Mouse (Mus musculus) small intestine, adult 2 months (tissue): ENCODE results near the gene Ubd. TPM values are rescaled to one million over a fixed set of nuclear protein-coding genes. Genes with fewer than 3 reads are reported as not detected.

Experiments used
- H3K27ac ChIP-seq: fragments of 200-500 bp; 2 replicates; pipeline ENCODE4 v1.5.1; 2012; ENCODE audit warnings: low read depth, low read length, control low read depth, inconsistent platforms; ENCODE audit not compliant: insufficient read depth
- H3K27me3 ChIP-seq: fragments of 200-500 bp; 2 replicates; pipeline ENCODE4 v1.6.1; 2012; ENCODE audit warnings: mild to moderate bottlenecking, moderate library complexity, low read length, inconsistent platforms; ENCODE audit not compliant: control insufficient read depth, insufficient read depth
- H3K36me3 ChIP-seq: fragments of 200-500 bp; 2 replicates; pipeline ENCODE4 v1.6.1; 2012; ENCODE audit warnings: mild to moderate bottlenecking, low read length, control low read depth, inconsistent platforms; ENCODE audit not compliant: control insufficient read depth, insufficient read depth
- H3K4me1 ChIP-seq: fragments of 200-500 bp; 2 replicates; pipeline ENCODE4 v1.6.1; 2012; ENCODE audit warnings: low read length, inconsistent platforms, mixed read lengths; ENCODE audit not compliant: control insufficient read depth, insufficient read depth, insufficient read length
- H3K4me3 ChIP-seq: fragments of 200-500 bp; 2 replicates; pipeline ENCODE4 v1.5.1; 2012; ENCODE audit warnings: low read depth, mild to moderate bottlenecking, control low read depth, inconsistent platforms, low read length, moderate library complexity
- CTCF ChIP-seq: fragments of 200-500 bp; IDR thresholded peaks from 2 replicates; pipeline ENCODE4 v1.5.1; 2012; ENCODE audit warnings: low read depth, mild to moderate bottlenecking, control low read depth, inconsistent platforms, low read length, moderate library complexity, mixed read lengths; ENCODE audit not compliant: insufficient replicate concordance, insufficient read length; ENCODE audit errors: extremely low read depth
- POLR2A ChIP-seq: fragments of 200-500 bp; IDR thresholded peaks from 2 replicates; pipeline ENCODE4 v1.6.1; 2012; ENCODE audit warnings: low read depth, mild to moderate bottlenecking, control low read depth, inconsistent platforms, low read length, moderate library complexity
- WGBS: fragments of 180-500 bp; shearing (Covaris S2); methylation state at CpG from one replicate; pipeline ENCODE4 v1.1.7; 2018; 5-methylcytosine and 5-hydroxymethylcytosine counted together
- polyA plus RNA-seq: library from polyadenylated mRNA; depleted of rRNA; stranded (reverse); fragments of >200 nt; gene quantifications from 2 replicates; pipeline ENCODE4 v1.2.3, GENCODE M21; 2012; rRNA removed

The Ubd gene
- polyA plus RNA-seq: 0.79 TPM in 1 of 2 replicates, not detected in the other

GRCm38 (mm10) chr17:37193656-37194055 lies at the start of gene Ubd:
TSS of gene Ubd (plus strand) at chr17:37193892.
- Histone ChIP-seq H3K36me3 (no peaks in the 10 kb centered on the region), H3K4me3 (no peak within 1 kb of the TSS), H3K27me3 (no peaks in the 10 kb centered on the region), H3K27ac (no peak within 1 kb of the TSS), H3K4me1 (peaks cover 8% of the 10 kb centered on the region)
- 70% methylated on average over 2 of the region's 2 CpGs for WGBS
- TF ChIP-seq CTCF (no peak), POLR2A (no peak)

GRCm38 (mm10) chr17:37161394-37161793 lies 32.3 kb upstream of the Ubd start, which contains the start of gene Olfr93:
TSS of gene Olfr93 (minus strand) at chr17:37161494.
- H3K27me3 ChIP-seq: no peaks in the 10 kb centered on the region

DNA sequence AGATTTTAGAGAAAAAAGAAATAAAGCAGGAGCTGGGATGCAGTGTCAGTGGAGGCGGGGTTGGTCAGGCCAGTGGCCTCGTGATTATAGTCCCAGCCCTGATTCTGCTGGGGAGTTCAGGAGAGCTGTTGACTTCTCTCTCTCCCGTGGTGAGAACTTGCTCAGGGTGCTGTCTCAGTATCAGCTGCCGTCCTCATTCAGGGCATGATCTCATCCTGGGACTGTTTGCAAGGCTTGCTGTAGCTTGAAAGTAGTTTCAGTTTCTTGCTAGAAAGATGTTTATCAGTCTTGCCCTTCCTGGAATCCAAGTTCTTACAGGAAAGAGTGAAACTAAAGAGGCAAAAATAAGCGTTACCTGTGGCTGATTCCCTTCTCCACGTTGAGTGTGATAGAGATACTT lies 8.2 kb upstream of the Ubd start:
- no peaks in the 10 kb centered on the region for H3K27me3 ChIP-seq
- H3K36me3 ChIP-seq: no peaks in the 10 kb centered on the region
- H3K4me3 ChIP-seq: no peak overlapping the region
- TF ChIP-seq POLR2A (no peak), CTCF (no peak)
- H3K27ac ChIP-seq: no peak overlapping the region
- 10% methylated on average over 6 of the region's 6 CpGs for WGBS
- no peaks in the 10 kb centered on the region for H3K4me1 ChIP-seq

More at GRCm38 (mm10) chr17:37161394-37161793, 32.3 kb upstream of the Ubd start, which contains the start of gene Olfr93:
- TF ChIP-seq CTCF (no peak), POLR2A (no peak)
- Histone ChIP-seq H3K36me3 (no peaks in the 10 kb centered on the region), H3K4me1 (no peaks in the 10 kb centered on the region), H3K4me3 (no peak within 1 kb of the TSS), H3K27ac (no peak within 1 kb of the TSS)

GRCm38 (mm10) chr17:37190711-37191110 lies 3.0 kb upstream of the Ubd start:
- WGBS: 48% methylated on average over 2 of the region's 2 CpGs
- no peak for TF ChIP-seq POLR2A
- no peak for TF ChIP-seq CTCF
- H3K4me1 ChIP-seq: no peaks in the 10 kb centered on the region; the same call in 1 of the 2 replicates
- H3K36me3 ChIP-seq: no peaks in the 10 kb centered on the region
- H3K27ac ChIP-seq: no peak overlapping the region
- H3K4me3 ChIP-seq: no peak overlapping the region
- no peaks in the 10 kb centered on the region for H3K27me3 ChIP-seq

- no peak for TF ChIP-seq CTCF
- no peak for TF ChIP-seq POLR2A
- Histone ChIP-seq H3K27ac (no peak overlapping the region), H3K36me3 (no peaks in the 10 kb centered on the region)
Measured at GRCm38 (mm10) chr17:37193032-37193431, 660 bp upstream of the Ubd start.

GRCm38 (mm10) chr17:37194782-37195181 lies 1.1 kb downstream of the Ubd start:
- Histone ChIP-seq H3K27ac (no peak overlapping the region), H3K27me3 (no peaks in the 10 kb centered on the region), H3K36me3 (no peaks in the 10 kb centered on the region), H3K4me1 (peaks cover 8% of the 10 kb centered on the region), H3K4me3 (no peak overlapping the region)
- TF ChIP-seq CTCF (no peak), POLR2A (no peak)
- 79% methylated on average over 5 of the region's 5 CpGs for WGBS

More at GRCm38 (mm10) chr17:37193032-37193431, 660 bp upstream of the Ubd start:
- peaks cover 8% of the 10 kb centered on the region for H3K4me1 ChIP-seq
- H3K4me3 ChIP-seq: no peak overlapping the region
- no peaks in the 10 kb centered on the region for H3K27me3 ChIP-seq

DNA sequence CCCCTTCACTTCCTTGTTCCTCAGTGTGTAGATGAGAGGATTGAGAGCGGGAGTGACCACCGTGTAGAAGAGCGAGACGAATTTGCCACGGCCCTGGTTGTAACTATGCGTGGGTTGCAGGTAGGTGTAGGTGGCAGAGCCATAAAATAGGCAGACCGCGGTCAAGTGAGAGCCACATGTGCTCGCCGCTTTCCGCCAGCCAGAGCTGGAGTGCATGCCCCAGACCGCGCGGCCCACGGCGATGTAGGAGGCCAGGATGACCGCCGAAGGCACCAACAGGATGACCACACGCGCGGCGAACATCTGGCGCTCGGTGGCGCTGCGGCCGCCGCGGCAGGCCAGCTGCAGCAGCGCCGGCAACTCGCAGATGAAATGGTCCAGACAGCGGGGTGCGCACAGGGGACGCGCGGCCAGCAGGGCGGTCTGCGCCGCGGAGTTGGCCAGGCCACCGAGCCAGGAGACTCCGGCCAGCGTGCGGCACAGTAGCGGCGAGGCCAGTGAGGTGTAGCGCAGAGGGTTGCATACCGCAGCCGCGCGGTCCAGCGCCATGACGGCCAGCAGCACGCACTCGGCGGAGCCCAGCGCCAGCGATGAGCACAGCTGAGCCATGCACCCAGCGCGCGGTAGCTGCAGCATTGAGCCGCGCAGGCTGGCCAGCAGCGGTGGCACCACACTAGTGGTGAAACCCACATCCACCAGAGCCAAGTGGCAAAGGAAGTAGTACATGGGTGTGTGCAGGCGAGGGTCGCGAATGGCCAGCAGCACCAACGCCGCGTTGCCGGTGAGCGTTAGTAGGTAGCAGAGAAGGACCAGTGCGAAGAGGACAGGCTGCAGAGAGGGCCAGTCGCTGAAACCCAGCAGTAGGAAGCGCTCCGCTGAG lies 3.4 kb downstream of the Ubd start:
- Histone ChIP-seq H3K4me1 (peaks cover 8% of the 10 kb centered on the region), H3K27ac (no peak overlapping the region), H3K4me3 (peak overlapping the region; percentile 58), H3K27me3 (no peaks in the 10 kb centered on the region), H3K36me3 (no peaks in the 10 kb centered on the region)
- TF ChIP-seq CTCF: no peak
- no peak for TF ChIP-seq POLR2A
- WGBS: 2% methylated on average over 77 of the region's 77 CpGs
